Mouse (Mus musculus) thymus, adult 18-20 months (tissue): Measurements from ENCODE around the gene Dab1.

Experiments
- DNase-seq, 2 experiments: peaks; one replicate each; pipeline ENCODE4 v3.0.0; 2022; ENCODE audit warnings: mixed read lengths in 2 of 2

The Dab1 gene

DNA sequence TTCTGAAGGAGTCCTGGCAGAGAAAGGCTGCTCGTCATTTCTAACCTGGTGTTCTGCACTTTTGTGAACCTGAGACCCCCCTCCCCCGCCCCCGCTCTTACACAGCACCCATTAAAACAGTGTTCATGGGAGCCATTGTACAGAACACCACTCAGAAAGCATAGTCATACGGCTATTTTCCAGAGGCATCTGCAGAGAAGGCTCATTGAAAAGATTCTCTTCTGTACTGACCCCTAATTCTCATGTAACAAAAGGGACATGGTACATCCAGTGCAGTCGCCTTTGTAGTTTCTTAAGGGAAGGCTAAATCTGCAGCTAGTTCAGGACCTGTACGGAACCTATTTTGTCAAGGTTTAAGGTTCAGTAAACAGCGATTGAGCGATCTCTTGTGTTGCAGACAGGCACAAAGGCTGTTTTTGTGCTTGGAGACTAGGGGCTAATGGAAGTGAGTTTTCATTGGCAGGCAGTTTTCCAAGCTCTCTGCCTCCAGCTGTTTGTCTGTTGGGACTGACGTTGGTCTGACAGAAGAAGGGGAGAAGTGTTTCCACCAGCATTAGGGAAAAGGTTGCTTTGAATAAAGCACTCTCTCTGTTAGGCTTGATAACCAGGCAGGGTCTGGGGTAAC is 780.1 kb downstream of the Dab1 start:
- DNase-seq: no peak

DNA sequence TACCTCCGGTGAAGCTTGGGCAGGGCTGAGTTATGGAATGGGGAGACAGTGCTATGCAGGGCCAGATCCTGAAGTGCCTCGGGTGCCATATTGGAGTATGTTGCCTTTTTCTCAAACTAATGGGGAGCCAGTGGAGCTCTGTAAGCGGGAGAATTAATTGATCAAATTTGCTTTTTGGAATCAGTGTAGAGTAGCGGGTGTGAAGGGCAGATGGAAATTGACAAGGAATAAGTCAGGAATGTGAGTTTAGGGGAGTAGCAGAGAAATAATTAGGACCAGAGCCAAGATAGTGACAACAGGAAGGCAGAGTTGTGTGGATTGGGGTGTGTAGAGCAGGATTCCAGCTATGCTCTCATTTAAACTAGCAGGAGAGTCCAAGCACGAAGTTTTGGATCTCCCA is 784.9 kb downstream of the Dab1 start:
- no peak for DNase-seq

GRCm38 (mm10) chr4:104410922-104411321 is 791.8 kb downstream of the Dab1 start:
- no peak for DNase-seq

DNA sequence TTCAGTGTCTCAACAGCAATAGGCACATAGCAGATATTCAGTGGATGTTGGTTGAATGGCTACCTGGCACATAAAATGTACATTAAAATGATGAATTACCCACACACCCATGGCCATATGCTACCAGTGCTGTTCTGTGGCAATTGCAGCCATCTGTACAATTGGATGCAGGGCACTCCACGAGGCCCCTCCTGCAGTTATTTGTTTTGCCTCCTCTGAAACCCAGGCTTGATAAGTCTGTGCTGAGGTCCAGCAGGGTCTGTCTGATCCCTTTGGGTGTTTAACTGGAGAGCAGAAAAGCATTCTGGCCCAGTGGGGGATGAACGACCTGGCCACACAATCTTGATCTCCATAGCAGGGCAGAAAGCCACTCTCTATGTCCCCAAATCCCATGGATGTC is 796.3 kb downstream of the Dab1 start:
- DNase-seq: no peak

- no peak for DNase-seq
Measured at GRCm38 (mm10) chr4:104418354-104418753, 799.2 kb downstream of the Dab1 start.

DNA sequence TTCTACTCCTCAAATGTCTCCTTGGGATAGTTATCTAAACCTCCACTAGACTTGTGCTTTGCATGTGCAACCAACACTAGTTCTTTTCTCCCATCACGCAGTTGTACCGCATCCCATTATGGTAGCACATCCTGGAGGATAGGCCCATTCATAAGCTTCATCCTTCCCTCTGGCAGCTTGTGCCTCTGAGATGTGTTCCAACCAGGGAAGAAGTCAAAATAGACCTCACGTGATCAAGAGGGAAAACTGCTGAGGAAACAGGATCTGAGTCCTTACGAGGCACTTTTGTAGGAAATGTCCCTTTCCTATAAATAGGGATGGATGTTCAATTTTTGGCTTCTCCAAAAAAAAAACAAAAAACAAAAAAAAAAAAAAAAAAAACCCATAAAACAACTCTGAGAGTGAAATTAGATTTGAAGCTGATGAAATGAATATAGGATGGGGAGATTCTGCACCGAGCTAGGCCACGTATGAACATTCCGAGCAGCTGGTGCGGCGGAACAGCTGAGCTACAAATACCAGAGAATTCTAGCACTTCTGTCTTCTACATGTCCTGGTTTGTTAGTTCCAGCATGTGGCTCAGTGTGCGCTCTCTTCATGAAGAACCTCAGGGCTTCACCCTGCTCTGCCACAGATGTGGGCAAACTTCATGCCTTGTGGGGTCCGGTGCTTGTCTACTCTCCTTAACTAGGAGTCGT is 802.0 kb downstream of the Dab1 start:
- DNase-seq: no peak

- no peak for DNase-seq
Measured at GRCm38 (mm10) chr4:104429127-104429526, 810.0 kb downstream of the Dab1 start.

GRCm38 (mm10) chr4:104431231-104431855 is 812.2 kb downstream of the Dab1 start:
- DNase-seq: no peak

- DNase-seq: no peak
Measured at GRCm38 (mm10) chr4:104432150-104432549, 813.0 kb downstream of the Dab1 start.

DNA sequence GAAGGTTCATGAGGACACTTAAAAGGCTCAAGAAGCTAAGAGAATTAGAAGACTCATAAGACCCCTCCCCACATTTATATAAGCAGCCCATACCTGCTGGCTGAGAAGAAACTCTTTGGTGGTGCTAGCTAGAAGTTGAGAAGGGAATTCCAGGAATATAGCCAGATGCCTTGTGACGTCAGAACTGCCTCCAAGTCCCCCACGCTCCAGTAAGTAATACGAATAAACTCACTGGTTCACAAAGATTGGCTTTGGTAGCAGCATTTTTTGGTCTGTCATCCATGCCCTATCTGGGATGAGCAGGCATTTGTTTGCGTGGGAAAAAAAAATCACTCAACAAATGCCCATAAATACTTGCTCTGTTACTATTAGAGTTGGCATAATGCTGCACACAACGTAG is 816.6 kb downstream of the Dab1 start:
- no peak for DNase-seq

DNA sequence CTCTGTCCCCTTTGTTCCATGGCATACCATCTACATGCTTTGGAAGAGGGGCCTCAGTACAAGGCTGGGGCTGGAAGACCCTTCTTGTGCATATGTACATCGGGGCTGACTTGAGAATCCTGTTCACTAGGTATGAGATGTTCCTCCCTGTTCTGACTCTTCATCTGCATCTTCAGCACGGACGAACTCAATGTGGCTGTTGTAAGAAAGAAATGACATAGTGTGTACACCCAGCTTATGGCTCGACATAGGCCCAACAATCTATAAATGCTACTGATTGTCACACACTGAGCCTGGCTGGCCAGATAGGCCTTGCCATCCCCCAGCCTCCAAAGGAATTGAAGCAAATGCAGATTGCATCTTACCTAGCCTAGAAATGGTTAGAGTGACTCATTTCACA is 817.3 kb downstream of the Dab1 start:
- DNase-seq: no peak

DNA sequence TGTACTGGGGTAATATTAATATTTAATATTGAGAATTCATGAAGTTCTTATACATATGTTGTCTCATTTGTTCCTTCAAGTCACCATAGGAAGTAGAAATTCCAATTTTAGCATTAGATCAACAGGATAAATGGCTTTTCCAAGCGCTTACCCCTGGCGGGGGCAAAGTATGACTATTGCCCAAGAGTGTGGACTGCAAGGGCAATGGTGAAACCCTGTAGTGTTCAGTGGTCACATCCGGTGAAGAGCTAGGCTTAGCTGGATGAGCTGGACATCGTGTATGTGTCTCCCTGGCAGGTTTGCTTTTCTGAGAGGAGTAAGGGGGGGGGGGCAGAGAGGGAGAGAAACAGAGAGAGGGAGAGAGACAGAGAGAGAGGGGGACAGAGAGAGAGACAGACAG is 819.6 kb downstream of the Dab1 start:
- no peak for DNase-seq

DNA sequence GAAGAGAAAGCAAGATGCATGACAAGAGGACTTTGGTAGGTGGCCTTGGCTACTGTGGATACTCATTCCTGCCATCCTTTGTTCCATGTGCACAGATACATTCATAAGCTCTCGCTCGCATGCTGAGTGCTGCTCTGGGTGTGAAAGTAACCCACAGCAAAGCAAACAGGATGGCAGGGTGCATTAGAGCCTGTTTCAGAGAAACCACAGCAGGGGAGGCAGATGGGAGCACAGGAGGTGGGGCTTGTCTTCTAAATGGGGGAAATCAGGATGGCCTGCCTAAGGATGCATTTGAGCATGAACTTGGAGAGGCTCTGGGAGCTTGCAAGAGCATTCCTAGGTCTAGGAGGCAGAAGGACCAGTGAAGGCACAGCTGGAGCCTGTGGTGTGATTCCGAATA is 820.5 kb downstream of the Dab1 start:
- no peak for DNase-seq

GRCm38 (mm10) chr4:104442925-104443747 is 824.0 kb downstream of the Dab1 start:
- DNase-seq: no peak

- no peak for DNase-seq
Measured at GRCm38 (mm10) chr4:104443775-104444174, 824.6 kb downstream of the Dab1 start.

GRCm38 (mm10) chr4:104444985-104445384 is 825.8 kb downstream of the Dab1 start:
- no peak for DNase-seq

- no peak for DNase-seq
Measured at GRCm38 (mm10) chr4:104448199-104448598, 829.0 kb downstream of the Dab1 start.

DNA sequence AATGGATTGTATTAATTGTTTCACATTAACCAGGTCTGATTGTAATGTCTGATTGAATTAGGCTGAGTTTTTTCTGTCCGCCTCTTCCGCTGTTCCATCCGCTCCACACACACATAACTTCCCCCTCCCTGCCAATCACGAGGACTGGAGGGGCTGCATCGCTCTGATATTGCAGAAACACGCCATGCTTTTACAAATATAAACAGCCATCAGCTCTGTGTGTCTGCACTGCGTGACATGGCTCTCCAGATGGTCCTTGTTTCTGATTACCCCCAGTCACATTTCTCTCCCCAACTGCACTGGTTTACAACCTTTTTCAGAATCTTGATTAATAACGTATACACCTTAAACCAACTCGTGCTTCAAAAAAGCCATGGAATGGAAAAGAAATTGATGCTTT is 831.5 kb downstream of the Dab1 start:
- no peak for DNase-seq

- DNase-seq: no peak
Measured at GRCm38 (mm10) chr4:104452587-104452986, 833.4 kb downstream of the Dab1 start.

DNA sequence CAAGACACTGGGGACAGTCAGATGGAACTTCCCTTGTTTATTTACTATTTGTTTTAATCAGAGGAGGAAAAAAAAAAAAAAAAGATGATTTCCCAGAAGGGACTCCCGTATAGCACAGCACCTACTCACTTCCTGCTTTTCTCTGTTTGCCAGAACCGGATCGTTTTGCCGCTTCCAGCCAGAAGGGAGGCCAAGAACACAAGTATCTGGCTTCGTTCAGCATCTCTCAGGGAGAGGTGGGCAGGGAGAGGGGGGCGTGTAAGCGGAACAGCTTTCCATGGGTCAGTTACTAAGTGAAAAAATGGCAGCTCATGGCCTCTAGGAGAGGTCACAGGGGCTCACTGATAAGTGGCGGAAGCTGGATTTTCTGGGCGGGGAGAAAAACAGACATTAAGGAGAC is 836.0 kb downstream of the Dab1 start:
- no peak for DNase-seq

GRCm38 (mm10) chr4:104455760-104456159 is 836.6 kb downstream of the Dab1 start:
- DNase-seq: no peak

GRCm38 (mm10) chr4:104456173-104456873 is 837.2 kb downstream of the Dab1 start:
- no peak for DNase-seq

DNA sequence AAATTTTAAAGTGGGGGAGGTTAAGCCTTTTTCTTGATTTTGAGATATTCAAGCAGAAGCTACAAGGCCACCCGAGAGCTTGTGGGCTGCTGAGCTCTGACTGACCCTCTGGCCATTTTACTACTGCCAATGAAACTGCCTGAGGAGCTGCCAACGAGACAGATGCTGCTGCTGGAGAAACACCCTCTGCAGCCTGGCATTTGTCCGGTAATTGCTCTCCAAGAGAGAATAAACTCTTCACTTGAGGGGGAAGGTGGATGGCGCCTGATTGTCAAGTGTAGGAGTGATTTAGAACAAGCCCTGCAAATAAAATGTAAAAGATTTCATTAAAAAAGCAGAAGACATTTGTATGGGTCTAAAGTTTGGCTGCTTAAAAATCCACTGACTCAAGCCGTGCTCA is 839.6 kb downstream of the Dab1 start:
- no peak for DNase-seq
